Mouse (Mus musculus): ENCODE measurements around the gene Pcna.
"Not testable (repeated sequence)": the region's sequence is repeated elsewhere in the genome, so short reads cannot be mapped to it uniquely, and the experiment has no call there.

The Pcna gene

DNA sequence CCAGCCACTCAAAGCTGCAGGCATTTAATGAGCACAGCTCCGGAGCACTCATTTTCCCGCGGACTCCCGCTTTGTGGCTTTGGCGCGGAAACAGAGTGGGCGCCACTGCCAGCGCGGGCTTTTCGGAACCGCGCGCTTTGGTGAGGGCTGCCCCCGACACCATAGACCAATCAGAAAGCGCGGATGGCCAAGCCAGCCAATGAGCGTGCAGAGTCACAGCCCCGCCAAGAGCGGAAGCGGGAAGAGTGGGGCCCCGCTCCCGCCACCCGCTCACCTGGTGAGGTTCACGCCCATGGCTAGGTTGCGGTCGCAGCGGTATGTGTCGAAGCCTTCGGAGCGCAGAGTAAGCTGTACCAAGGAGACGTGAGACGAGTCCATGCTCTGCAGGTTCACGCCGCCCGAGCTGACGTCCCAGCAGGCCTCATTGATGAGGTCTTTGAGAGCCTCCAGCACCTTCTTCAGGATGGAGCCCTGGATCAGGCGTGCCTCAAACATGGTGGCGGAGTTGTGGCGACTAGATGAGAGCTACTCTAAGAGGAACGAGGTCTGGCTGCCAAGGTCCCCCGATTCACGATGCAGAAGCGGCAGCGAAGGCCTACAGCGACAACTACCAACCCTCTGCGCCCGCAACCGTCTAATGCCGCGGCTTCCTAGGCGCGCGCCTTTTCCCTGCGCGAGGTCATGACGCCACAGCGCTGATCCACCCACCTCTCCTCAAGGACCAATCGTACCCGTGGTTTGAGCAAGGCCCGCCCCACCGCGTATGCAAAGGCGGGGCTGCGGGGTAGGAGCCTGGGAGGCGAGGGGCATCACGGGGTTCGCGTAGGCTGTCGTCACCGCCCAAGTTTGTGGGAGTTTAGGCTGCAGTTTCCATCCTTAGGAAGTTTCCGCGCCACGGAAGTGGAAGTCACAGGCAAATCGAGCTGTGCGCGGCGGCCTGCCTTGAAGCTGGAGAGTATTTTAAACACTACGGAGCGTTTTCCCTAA lies at the start of gene Pcna:
Pcna (minus strand) TSS at position 773 of the 987 bp plus-strand sequence.
- DNase-seq (ENCODE audit: low spot score): peak; percentile 98

- DNase-seq (ENCODE audit: low spot score): no peak
Measured at GRCm38 (mm10) chr2:132301436-132301835, 48.3 kb upstream of the Pcna start.

- no peak for DNase-seq (ENCODE audit: low spot score)
Measured at GRCm38 (mm10) chr2:132298250-132298649, 45.1 kb upstream of the Pcna start.

DNA sequence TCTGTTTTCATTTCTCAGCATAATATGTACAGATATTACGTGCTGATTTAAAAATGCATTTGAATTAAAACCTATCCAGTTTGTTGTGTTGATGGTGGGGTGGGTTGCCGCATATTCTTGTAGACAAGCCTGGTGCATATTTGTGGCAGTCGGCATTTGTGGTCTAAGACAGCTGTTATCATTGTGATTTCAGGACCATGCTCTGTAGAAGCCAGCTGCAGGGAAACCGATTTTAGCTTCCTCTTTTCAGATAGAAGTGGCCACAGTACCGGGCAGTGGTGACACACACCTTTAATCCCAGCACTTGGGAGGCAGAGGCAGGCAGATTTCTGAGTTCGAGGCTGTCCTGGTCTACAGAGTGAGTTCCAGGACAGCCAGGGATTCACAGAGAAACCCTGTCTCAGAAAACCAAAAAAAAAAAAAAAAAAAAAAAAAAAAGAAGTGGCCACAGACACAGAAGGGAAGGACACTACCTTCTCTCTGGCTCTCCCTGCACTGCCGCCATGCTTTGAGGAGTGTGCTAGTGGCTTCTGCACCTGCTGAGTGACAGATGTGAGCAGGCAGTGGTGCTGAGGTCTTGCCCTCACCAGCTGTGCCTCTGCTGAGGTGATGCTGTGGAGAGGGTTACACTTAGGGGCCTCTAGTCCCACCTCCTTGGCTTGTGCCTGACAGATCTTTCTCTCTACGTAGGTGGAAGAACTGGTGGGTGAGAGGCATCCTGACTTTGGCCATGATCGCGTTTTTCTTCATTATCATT lies 40.8 kb upstream of the Pcna start:
- DNase-seq (ENCODE audit: low spot score): no peak

- no peak for DNase-seq (ENCODE audit: low spot score)
Measured at GRCm38 (mm10) chr2:132292083-132292482, 39.0 kb upstream of the Pcna start.

DNA sequence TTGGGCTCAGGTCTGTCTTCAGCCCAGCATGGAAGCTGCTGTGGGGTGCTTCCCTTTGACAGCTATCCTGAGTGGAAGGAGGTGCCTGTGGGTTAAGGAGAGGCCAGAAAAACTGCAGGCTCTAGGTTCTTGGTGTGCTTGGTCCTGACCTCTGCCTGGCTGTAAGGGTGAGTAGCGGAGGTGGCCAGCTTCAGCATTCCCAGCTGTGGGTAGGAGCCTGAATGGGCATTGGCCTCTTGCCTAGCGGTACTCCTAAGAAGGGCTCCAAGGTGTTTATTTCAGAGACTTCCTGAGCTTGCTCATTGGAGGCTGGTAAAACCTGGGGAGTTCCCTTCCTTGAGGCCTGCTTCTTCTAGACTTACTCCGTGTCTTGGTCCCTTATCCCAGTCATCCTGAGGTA lies 38.2 kb upstream of the Pcna start:
- DNase-seq (ENCODE audit: low spot score): no peak

DNA sequence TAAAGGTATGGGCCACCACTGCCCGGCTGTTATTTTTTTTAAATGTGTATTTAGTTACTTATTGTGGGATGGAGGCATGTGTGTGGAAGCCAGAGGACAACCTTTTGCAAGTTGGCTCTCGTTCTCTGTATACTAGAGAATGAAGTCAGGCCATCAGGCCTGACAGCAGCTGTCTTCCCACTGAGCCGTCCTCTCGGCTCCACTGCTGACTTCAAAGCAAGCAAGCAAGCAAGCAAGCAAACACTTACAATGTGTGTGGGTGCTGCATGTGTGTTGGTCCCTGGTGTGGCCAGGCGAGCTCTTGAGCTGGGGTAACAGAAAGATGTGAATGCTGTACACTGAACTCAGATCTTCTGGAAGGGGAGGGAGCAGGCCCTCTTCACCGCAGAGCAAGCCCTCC lies 37.7 kb upstream of the Pcna start:
- DNase-seq (ENCODE audit: low spot score): no peak

GRCm38 (mm10) chr2:132289213-132289612 lies 36.1 kb upstream of the Pcna start:
- DNase-seq (ENCODE audit: low spot score): not testable (repeated sequence)

DNA sequence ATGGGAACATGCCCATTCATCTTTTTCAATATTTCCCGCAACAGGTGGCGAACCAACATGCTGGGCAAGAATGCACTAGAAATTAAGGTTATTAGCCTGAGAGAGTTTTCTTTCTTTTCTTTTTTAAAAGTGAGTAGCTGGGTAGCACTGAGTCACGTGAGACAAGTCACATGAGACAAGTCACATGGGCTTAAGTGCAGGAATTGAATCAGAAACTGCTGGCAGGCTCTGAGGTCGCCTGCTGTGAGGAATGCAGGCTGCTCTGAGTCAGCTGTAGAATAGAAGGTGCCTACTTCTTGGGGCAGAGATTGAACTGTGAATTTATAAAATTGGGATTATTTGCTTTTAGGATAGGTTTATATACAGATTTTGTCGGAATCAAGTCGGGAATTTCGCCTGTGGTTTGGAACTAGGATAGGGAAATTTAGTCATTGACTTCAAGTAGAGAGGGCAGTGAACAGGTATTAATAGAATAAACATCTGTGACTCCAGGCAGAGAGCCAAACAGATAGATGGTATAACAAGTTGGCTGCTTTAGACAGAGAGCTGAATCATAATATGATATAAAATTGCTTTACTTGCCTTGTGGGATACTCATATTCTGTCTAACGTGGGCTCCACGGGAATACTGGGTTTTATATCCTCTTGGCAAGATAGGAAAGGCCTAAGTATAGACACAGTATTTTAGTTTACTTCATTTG lies 33.4 kb upstream of the Pcna start:
- no peak for DNase-seq (ENCODE audit: low spot score)

- DNase-seq (ENCODE audit: low spot score): not testable (repeated sequence)
Measured at GRCm38 (mm10) chr2:132285722-132286121, 32.6 kb upstream of the Pcna start.

DNA sequence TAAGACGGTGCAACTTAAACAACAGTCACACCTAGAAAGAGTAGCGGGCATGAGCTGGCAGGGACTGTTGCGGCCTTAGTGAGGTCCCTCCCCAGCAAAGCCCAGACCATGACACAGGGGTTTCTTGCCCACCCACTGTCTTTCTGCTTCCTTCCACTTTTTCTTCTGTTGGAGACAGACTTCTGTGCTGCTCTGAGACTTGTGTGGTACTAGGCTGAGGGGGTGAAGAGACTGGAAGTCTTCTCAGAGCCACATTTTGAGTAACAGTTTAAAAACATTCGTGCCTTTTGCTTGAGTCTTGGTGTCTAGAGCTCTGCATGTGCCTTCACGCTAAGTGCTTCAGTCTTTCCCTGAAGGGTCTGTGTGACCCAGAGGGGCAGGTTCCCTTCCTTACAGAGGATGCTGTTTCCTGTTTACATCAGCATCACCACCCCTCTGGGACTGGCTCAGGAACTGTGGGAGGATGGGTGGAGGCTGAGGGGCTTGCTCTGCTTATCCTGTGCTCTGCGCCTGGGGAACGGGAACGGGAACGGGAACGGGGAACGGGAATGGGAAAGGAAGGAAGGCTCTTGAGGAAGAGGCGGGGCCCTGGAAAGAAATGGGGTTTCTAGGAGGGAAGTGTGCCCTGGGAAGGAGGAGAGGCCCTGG lies 31.5 kb upstream of the Pcna start:
- DNase-seq (ENCODE audit: low spot score): no peak

DNA sequence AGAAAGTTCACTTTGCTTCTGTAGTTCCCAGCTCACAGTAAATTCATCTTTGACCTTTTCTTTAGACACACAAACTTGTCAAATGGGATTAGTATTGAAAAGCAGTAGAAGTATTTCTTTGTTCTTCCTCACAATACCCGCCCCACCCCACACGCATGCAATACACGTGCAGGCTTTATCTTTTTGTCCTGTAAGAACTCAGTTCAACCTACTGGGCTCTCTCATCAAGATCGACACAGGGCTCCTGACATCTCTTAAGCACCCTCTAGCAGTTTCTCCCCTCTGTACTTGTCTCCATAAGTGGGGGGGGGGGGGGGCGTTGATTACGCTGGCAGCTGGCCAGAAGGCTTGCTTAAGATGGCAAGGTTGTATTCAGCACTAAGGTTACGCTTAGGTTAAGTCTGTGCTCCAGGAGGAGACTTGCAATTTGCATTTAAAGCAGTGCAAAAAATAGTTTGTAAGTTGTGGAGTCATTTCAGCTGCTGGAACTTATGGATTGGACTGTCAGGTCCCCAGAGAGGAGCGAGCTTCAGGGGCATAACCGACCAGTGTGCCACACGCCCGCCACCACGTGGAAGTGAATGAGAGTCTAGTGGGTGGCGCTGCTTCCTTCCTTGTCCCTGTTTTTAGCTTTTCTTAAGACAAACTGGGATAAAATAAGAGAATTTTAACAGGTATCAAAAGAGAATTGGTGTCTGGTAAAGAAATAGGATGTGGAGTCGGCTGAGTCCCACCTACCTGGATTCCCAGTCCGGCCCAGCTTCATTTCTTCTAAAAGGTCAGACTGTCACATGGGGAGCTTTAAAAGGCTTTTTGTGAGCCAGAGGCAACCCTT lies 30.3 kb upstream of the Pcna start:
- DNase-seq (ENCODE audit: low spot score): peak; percentile 23

DNA sequence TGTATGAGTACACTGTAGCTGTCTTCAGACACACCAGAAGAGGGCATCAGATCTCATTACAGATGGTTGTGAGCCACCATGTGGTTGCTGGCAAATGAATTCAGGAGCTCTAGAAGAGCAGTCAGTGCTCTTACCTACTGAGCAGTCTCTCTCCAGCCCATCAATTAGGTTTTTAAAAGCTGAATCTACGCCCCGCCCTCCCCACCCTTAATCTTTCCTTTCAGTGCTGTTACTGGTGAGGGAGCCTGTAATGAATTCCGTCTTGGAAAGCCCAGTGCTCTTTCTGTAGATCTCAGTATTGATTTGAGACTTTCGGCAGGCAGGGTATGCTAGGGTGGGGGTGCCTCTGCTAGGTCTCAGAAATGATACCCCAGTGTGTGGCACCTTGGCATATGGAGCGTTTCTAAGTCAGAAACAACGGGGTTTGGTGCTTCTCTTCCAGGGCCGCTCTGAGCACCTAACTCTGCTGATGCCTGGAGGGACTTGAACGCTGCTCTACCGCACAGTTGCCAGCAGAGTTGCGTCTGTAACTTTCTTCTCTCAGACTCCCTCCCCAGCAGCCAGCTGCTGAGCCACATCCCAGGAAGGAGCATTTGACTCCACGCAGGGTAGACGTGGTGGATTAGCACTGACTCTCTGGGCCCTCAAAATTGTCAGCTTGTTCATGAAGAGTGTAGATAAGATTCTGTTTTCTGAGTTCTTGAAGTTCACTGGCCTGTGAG lies 29.5 kb upstream of the Pcna start:
- peak; percentile 27 for DNase-seq (ENCODE audit: low spot score)

DNA sequence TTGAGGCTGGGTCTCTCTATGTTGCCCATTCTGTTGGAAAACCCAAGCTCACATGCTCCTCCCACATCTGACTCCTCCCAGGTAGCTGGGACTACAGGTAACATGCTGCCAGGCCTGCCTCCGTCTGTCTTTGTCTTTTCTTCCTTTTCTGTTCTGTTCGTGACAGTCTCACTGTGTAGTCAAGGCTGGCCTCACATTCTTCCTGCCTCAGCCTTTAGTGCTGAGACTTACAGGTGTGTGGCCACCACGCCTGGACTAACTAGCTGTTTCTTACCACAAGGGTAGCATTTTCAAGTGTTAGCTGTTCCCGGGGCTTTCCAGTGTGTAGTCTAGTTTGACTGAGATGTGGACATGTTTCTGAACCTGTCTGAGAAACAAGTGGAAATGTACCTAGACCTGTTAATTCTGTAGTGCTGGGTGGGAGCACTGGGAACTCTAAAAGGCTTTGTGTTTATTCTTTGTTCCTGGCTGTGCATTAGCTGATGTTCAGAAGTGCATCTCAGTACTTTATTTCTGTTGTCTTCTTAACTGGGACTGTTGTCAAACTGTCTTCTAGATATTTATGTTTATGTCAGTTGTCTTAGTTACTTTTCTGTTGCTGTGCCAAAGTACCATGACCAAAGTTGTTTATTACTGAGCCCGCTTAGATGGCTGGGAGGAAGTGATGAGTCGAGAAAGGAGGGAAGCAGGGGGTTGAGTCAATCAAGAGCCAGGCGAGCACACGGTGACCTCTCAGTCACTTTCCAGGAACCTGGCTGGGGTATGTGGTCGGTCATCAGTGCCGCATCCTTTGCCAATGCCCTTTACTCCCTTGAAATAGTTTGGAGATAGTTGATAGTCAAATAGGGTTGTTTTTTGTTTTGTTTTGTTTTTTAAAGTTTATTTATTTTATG lies 28.7 kb upstream of the Pcna start:
- no peak for DNase-seq (ENCODE audit: low spot score)

GRCm38 (mm10) chr2:132280518-132281120 lies 27.5 kb upstream of the Pcna start:
- no peak for DNase-seq (ENCODE audit: low spot score)

- no peak for DNase-seq (ENCODE audit: low spot score)
Measured at GRCm38 (mm10) chr2:132279978-132280377, 26.9 kb upstream of the Pcna start.

GRCm38 (mm10) chr2:132279336-132279882 lies 26.3 kb upstream of the Pcna start:
- DNase-seq (ENCODE audit: low spot score): no peak

- no peak for DNase-seq (ENCODE audit: low spot score)
Measured at GRCm38 (mm10) chr2:132278273-132278853, 25.2 kb upstream of the Pcna start.
